Mouse (Mus musculus) myocyte (in vitro differentiated cells): Measurements from ENCODE around the gene Tbr1. TPM values are rescaled to one million over a fixed set of nuclear protein-coding genes. Genes with fewer than 3 reads are reported as not detected.

ENCODE experiments used
- H3K27me3 ChIP-seq: one replicate; pipeline ENCODE4 v1.6.1; 2011; ENCODE audit not compliant: control insufficient read depth, insufficient read depth, insufficient read length
- H3K36me3 ChIP-seq: one replicate; pipeline ENCODE4 v1.6.1; 2011; ENCODE audit not compliant: control insufficient read depth, insufficient read depth
- H3K4me2 ChIP-seq: one replicate; pipeline ENCODE4 v1.6.1; 2011; ENCODE audit warnings: low read depth, control low read depth
- H3K4me3 ChIP-seq: one replicate; pipeline ENCODE4 v1.5.1; 2011; ENCODE audit warnings: mild to moderate bottlenecking, control low read depth, moderate library complexity
- H3K79me2 ChIP-seq: one replicate; pipeline ENCODE4 v1.6.1; 2011; ENCODE audit not compliant: control insufficient read depth, insufficient read depth
- H3ac ChIP-seq: one replicate; pipeline ENCODE4 v1.6.1; 2011; ENCODE audit not compliant: control insufficient read depth, insufficient read length
- CEBPB ChIP-seq: IDR thresholded peaks from 2 replicates; pipeline ENCODE4 v1.6.1; 2011; ENCODE audit warnings: mild to moderate bottlenecking, moderate library complexity; ENCODE audit not compliant: poor library complexity, insufficient read depth, severe bottlenecking
- E2F4 ChIP-seq: IDR thresholded peaks from one replicate; pipeline ENCODE4 v1.6.1; 2011; ENCODE audit warnings: mild to moderate bottlenecking, control low read depth, moderate library complexity; ENCODE audit not compliant: insufficient read depth
- MAX ChIP-seq: IDR thresholded peaks from one replicate; pipeline ENCODE4 v1.6.1; 2011; ENCODE audit warnings: low read depth, mild to moderate bottlenecking, control low read depth
- MYOD1 ChIP-seq, 3 experiments: IDR thresholded peaks; one replicate each; pipeline ENCODE4 v1.6.1; 2011; ENCODE audit warnings: control low read depth in 2 of 3, low read depth in 2 of 3, mild to moderate bottlenecking in 2 of 3, moderate library complexity in 1 of 3; ENCODE audit not compliant: insufficient read length in 2 of 3, control insufficient read depth in 1 of 3
- MYOG ChIP-seq, 3 experiments: IDR thresholded peaks; one replicate each; pipeline ENCODE4 v1.6.1; 2011; ENCODE audit warnings: control low read depth in 2 of 3, low read depth in 2 of 3, mild to moderate bottlenecking in 2 of 3; ENCODE audit not compliant: insufficient read length in 2 of 3, control insufficient read depth in 1 of 3, insufficient read depth in 1 of 3
- POLR2A ChIP-seq: IDR thresholded peaks from one replicate; pipeline ENCODE4 v1.6.1; 2011; ENCODE audit warnings: low read depth, mild to moderate bottlenecking, control low read depth, moderate library complexity; ENCODE audit not compliant: insufficient read length
- POLR2AphosphoS2 ChIP-seq: IDR thresholded peaks from one replicate; pipeline ENCODE4 v1.6.1; 2011; ENCODE audit warnings: low read depth, control low read depth; ENCODE audit not compliant: insufficient read length
- REST ChIP-seq: IDR thresholded peaks from one replicate; pipeline ENCODE4 v1.6.1; 2011; ENCODE audit warnings: mild to moderate bottlenecking, control low read depth, moderate library complexity; ENCODE audit not compliant: insufficient read depth, insufficient read length
- SRF ChIP-seq: IDR thresholded peaks from one replicate; pipeline ENCODE4 v1.6.1; 2011; ENCODE audit warnings: low read depth; ENCODE audit not compliant: control insufficient read depth, insufficient read length
- TCF12 ChIP-seq: IDR thresholded peaks from one replicate; pipeline ENCODE4 v1.6.1; 2011; ENCODE audit warnings: mild to moderate bottlenecking, control low read depth; ENCODE audit not compliant: poor library complexity, insufficient read depth, severe bottlenecking
- TCF3 ChIP-seq: IDR thresholded peaks from one replicate; pipeline ENCODE4 v1.6.1; 2011; ENCODE audit warnings: low read depth, control low read depth; ENCODE audit not compliant: insufficient read length
- USF1 ChIP-seq: IDR thresholded peaks from one replicate; pipeline ENCODE4 v1.6.1; 2011; ENCODE audit warnings: low read depth, mild to moderate bottlenecking, control low read depth, moderate library complexity
- polyA plus RNA-seq: library from polyadenylated mRNA; unstranded; fragments of >200 nt; fragmentation: generic; extraction: Trizol; gene quantifications from one replicate; pipeline ENCODE4 v1.2.1, GENCODE M21; 2012; ENCODE audit warnings: missing spikeins

Tbr1 gene
- polyA plus RNA-seq, 1 experiment: 0.01 TPM

DNA sequence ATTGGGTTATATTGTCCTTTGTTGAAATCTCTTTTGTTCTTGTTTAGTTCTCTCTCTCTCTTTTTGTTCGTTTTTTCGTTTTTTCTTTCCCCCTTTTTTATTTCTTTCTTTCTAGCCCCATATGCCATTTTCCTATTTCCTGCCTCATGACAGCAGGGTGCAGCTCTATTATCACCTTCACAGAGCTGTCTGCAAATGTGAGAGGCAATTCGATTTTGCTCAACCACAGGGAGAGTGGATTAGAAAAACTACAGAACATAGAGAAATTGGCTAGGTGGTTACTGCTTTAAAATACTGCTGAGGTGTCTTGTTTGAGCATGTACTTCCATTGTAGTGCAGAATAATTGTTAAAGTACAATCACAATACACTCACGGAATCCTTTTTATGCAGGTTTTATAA, 37.2 kb upstream of the Tbr1 start:
- H3K4me3 ChIP-seq: no peak overlapping the region
- H3K4me2 ChIP-seq: no peak overlapping the region
- no peak overlapping the region for H3ac ChIP-seq
- no peaks in the 10 kb centered on the region for H3K27me3 ChIP-seq
- peaks cover 10% of the 10 kb centered on the region for H3K79me2 ChIP-seq
- H3K36me3 ChIP-seq: peaks cover 7% of the 10 kb centered on the region
- TF ChIP-seq REST: no peak
- no peak for TF ChIP-seq POLR2AphosphoS2
- TF ChIP-seq MYOD1 (IDR thresholded peaks at IDR 0.05; ENCODE audit: control insufficient read depth in 1 of 3, insufficient read length in 2 of 3, low read depth in 2 of 3): no peak
- TF ChIP-seq MYOG (IDR thresholded peaks at IDR 0.05; ENCODE audit: control insufficient read depth in 1 of 3, insufficient read depth in 1 of 3, insufficient read length in 2 of 3, low read depth in 2 of 3): no peak
- TF ChIP-seq SRF: no peak
- no peak for TF ChIP-seq POLR2A
- TF ChIP-seq USF1: no peak
- no peak for TF ChIP-seq TCF3
- no peak for TF ChIP-seq E2F4
- no peak for TF ChIP-seq CEBPB
- no peak for TF ChIP-seq TCF12
- TF ChIP-seq MAX: no peak

DNA sequence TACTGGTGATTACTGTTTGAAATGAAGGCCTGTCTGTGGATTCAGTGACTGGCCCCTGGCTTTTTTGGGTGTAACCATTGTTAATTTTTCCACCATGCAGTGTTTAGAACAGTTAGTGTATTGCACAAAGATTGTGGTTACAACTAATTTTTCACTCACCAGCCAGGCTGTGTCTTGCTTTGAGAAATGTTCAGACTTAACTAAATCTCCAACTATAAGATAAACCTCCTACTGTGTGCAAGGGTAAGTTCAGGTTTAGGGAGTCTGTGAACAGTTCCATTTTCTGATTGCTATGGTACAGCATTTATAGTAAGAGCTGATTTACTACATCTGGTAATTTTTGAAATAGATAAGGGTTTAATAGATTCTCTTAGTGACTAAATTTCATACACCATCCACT, 21.9 kb upstream of the Tbr1 start:
- TF ChIP-seq E2F4: no peak
- no peak for TF ChIP-seq MYOG (IDR thresholded peaks at IDR 0.05; ENCODE audit: control insufficient read depth in 1 of 3, insufficient read depth in 1 of 3, insufficient read length in 2 of 3, low read depth in 2 of 3)
- no peak for TF ChIP-seq SRF
- no peak for TF ChIP-seq TCF12
- no peak for TF ChIP-seq POLR2A
- no peak for TF ChIP-seq TCF3
- no peak for TF ChIP-seq POLR2AphosphoS2
- no peak for TF ChIP-seq REST
- TF ChIP-seq USF1: no peak
- no peak for TF ChIP-seq MYOD1 (IDR thresholded peaks at IDR 0.05; ENCODE audit: control insufficient read depth in 1 of 3, insufficient read length in 2 of 3, low read depth in 2 of 3)
- TF ChIP-seq CEBPB: no peak
- no peak for TF ChIP-seq MAX
- no peak overlapping the region for H3K4me3 ChIP-seq
- no peak overlapping the region for H3K4me2 ChIP-seq
- no peaks in the 10 kb centered on the region for H3K27me3 ChIP-seq
- H3K36me3 ChIP-seq: peaks cover 32% of the 10 kb centered on the region
- no peaks in the 10 kb centered on the region for H3K79me2 ChIP-seq
- no peak overlapping the region for H3ac ChIP-seq

DNA sequence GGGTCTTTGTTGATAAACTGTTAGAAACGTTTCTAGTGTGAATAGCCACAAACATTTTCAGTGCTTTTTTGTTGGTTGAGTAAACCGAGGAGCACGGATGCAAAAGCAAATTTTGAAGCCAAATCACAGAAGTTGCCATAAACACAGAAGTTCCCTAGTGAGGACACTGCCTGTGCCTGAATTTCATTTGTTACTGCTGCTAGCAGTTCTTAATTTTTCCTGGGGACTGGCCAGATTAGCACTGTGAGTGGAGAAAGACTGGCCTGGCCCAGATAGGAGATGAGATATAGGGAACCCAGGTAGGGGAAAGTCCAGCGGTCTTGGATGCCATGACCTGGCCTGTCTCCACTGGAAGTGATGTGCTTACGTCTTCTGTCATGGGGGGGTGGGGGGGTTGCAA, 7.8 kb upstream of the Tbr1 start:
- TF ChIP-seq CEBPB (no peak), POLR2AphosphoS2 (no peak), E2F4 (no peak), TCF12 (no peak), USF1 (no peak), TCF3 (no peak), MAX (no peak), POLR2A (no peak)
- Histone ChIP-seq H3K36me3 (peaks cover 18% of the 10 kb centered on the region), H3ac (no peak overlapping the region), H3K79me2 (no peaks in the 10 kb centered on the region), H3K27me3 (no peaks in the 10 kb centered on the region), H3K4me2 (no peak overlapping the region), H3K4me3 (no peak overlapping the region)

DNA sequence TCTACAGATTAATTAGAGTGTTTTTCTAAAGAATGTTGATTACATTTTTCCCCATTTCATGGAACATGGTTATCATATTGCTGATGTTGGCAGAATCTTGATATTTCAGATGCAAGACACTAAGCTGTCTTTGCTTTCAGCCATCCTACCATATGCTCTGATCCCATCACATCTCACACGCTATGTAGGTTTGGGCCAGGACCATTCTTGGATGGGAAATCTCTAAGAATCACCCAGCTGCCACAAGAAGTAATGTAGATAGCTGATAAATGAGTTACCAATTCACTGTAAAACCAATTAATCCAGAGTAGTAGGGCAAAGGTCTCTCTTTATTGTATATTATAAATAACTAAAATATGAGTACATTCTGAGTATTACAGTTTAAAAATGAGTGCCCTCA, 4.7 kb upstream of the Tbr1 start:
- Histone ChIP-seq H3ac (no peak overlapping the region), H3K79me2 (no peaks in the 10 kb centered on the region), H3K4me3 (no peak overlapping the region), H3K36me3 (peaks cover 26% of the 10 kb centered on the region), H3K27me3 (no peaks in the 10 kb centered on the region), H3K4me2 (no peak overlapping the region)
- no peak for TF ChIP-seq TCF12
- no peak for TF ChIP-seq MAX
- TF ChIP-seq CEBPB: no peak
- TF ChIP-seq POLR2A: no peak
- no peak for TF ChIP-seq POLR2AphosphoS2
- no peak for TF ChIP-seq USF1
- TF ChIP-seq TCF3: no peak
- no peak for TF ChIP-seq REST
- TF ChIP-seq E2F4: no peak
- no peak for TF ChIP-seq SRF
- TF ChIP-seq MYOG (IDR thresholded peaks at IDR 0.05; ENCODE audit: control insufficient read depth in 1 of 3, insufficient read depth in 1 of 3, insufficient read length in 2 of 3, low read depth in 2 of 3): no peak
- no peak for TF ChIP-seq MYOD1 (IDR thresholded peaks at IDR 0.05; ENCODE audit: control insufficient read depth in 1 of 3, insufficient read length in 2 of 3, low read depth in 2 of 3)
